Mouse (Mus musculus): ENCODE data around the gene Gm49318.

Gene Gm49318

GRCm38 (mm10) chr9:22067195-22067594, 3.9 kb downstream of the Gm49318 start:
- DNase-seq = no peak

GRCm38 (mm10) chr9:22066433-22066832, 4.6 kb downstream of the Gm49318 start:
- peak; percentile 79 to 80 for DNase-seq

GRCm38 (mm10) chr9:22065642-22066041, 5.4 kb downstream of the Gm49318 start:
- no peak for DNase-seq

GRCm38 (mm10) chr9:22064341-22064740, 6.7 kb downstream of the Gm49318 start:
- DNase-seq = no peak

- DNase-seq = no peak
Measured at GRCm38 (mm10) chr9:22061339-22061738, 9.7 kb downstream of the Gm49318 start.

GRCm38 (mm10) chr9:22058011-22058424, 13.0 kb downstream of the Gm49318 start:
- DNase-seq = no peak

GRCm38 (mm10) chr9:22057031-22057517, 14.0 kb downstream of the Gm49318 start:
- no peak for DNase-seq

GRCm38 (mm10) chr9:22056303-22056910, 14.7 kb downstream of the Gm49318 start:
- no peak for DNase-seq

- DNase-seq = no peak
Measured at GRCm38 (mm10) chr9:22055713-22056112, 15.3 kb downstream of the Gm49318 start.

- DNase-seq = peak; percentile 86 to 87
Measured at GRCm38 (mm10) chr9:22054411-22055076, 16.5 kb downstream of the Gm49318 start.

GRCm38 (mm10) chr9:22053657-22054056, 17.4 kb downstream of the Gm49318 start:
- no peak for DNase-seq

GRCm38 (mm10) chr9:22051958-22052254, 19.2 kb downstream of the Gm49318 start, which contains the start of gene Elavl3:
Elavl3 (minus strand) TSS chr9:22052023.
- no peak for DNase-seq

- peak; percentile 16 to 27 for DNase-seq
Measured at GRCm38 (mm10) chr9:22051161-22051957, 19.7 kb downstream of the Gm49318 start.

- DNase-seq = peak; percentile 57
Measured at GRCm38 (mm10) chr9:22050351-22050889, 20.6 kb downstream of the Gm49318 start.

- DNase-seq = peak; percentile 4 to 6
Measured at GRCm38 (mm10) chr9:22049721-22050270, 21.3 kb downstream of the Gm49318 start.

GRCm38 (mm10) chr9:22049315-22049714, 21.7 kb downstream of the Gm49318 start:
- DNase-seq = no peak

GRCm38 (mm10) chr9:22047329-22047728, 23.7 kb downstream of the Gm49318 start:
- DNase-seq = no peak

GRCm38 (mm10) chr9:22041832-22042231, 29.2 kb downstream of the Gm49318 start:
- no peak for DNase-seq

- no peak for DNase-seq
Measured at GRCm38 (mm10) chr9:22037826-22038225, 33.2 kb downstream of the Gm49318 start.

- DNase-seq = no peak
Measured at GRCm38 (mm10) chr9:22035300-22036044, 35.6 kb downstream of the Gm49318 start.

GRCm38 (mm10) chr9:22030386-22030785, 40.7 kb downstream of the Gm49318 start:
- DNase-seq = no peak

GRCm38 (mm10) chr9:22028467-22028866, 42.6 kb downstream of the Gm49318 start:
- no peak for DNase-seq
